Mouse (Mus musculus): ENCODE data around the gene Adamtsl1. TPM values are rescaled to one million over a fixed set of nuclear protein-coding genes. Genes with fewer than 3 reads are reported as not detected.

Gene Adamtsl1
- polyA plus RNA-seq, 1 experiment: 2.7 TPM

GRCm38 (mm10) chr4:86335861-86336415 lies 822.0 kb downstream of the Adamtsl1 start:
- Histone ChIP-seq H3K36me3 (ENCODE audit: control insufficient read depth, insufficient read depth) (no peaks in the 10 kb centered on the region), H3ac (ENCODE audit: control insufficient read depth, insufficient read length) (no peak overlapping the region), H3K4me3 (no peak overlapping the region), H3K27me3 (ENCODE audit: control insufficient read depth, insufficient read depth, insufficient read length) (no peaks in the 10 kb centered on the region), H3K4me2 (ENCODE audit: low read depth) (no peak overlapping the region), H3K79me2 (ENCODE audit: control insufficient read depth, insufficient read depth) (no peaks in the 10 kb centered on the region)
- TF ChIP-seq MYOD1 (IDR thresholded peaks at IDR 0.05; ENCODE audit: control insufficient read depth in 1 of 3, insufficient read length in 2 of 3, low read depth in 2 of 3) (no peak), POLR2AphosphoS2 (IDR thresholded peaks at IDR 0.05; ENCODE audit: insufficient read length, low read depth) (no peak), USF1 (IDR thresholded peaks at IDR 0.05; ENCODE audit: low read depth) (no peak), TCF3 (IDR thresholded peaks at IDR 0.05; ENCODE audit: insufficient read length, low read depth) (no peak), MYOG (IDR thresholded peaks at IDR 0.05; ENCODE audit: control insufficient read depth in 1 of 3, insufficient read depth in 1 of 3, insufficient read length in 2 of 3, low read depth in 2 of 3) (no peak)

GRCm38 (mm10) chr4:86337216-86337765 lies 823.3 kb downstream of the Adamtsl1 start:
- H3K36me3 ChIP-seq (ENCODE audit: control insufficient read depth, insufficient read depth): no peaks in the 10 kb centered on the region
- H3K4me3 ChIP-seq: no peak overlapping the region
- H3K79me2 ChIP-seq (ENCODE audit: control insufficient read depth, insufficient read depth): no peaks in the 10 kb centered on the region
- H3K4me2 ChIP-seq (ENCODE audit: low read depth): no peak overlapping the region
- H3K27me3 ChIP-seq (ENCODE audit: control insufficient read depth, insufficient read depth, insufficient read length): no peaks in the 10 kb centered on the region
- TF ChIP-seq TCF12 (IDR thresholded peaks at IDR 0.05; ENCODE audit: insufficient read depth, poor library complexity, severe bottlenecking): no peak
- no peak for TF ChIP-seq MYOD1 (IDR thresholded peaks at IDR 0.05; ENCODE audit: control insufficient read depth in 1 of 3, insufficient read length in 2 of 3, low read depth in 2 of 3)
- no peak for TF ChIP-seq POLR2AphosphoS2 (IDR thresholded peaks at IDR 0.05; ENCODE audit: insufficient read length, low read depth)
- no peak for TF ChIP-seq USF1 (IDR thresholded peaks at IDR 0.05; ENCODE audit: low read depth)
- no peak for TF ChIP-seq CEBPB (IDR thresholded peaks at IDR 0.05; ENCODE audit: insufficient read depth, poor library complexity, severe bottlenecking)
- no peak for TF ChIP-seq SRF (IDR thresholded peaks at IDR 0.05; ENCODE audit: control insufficient read depth, insufficient read length, low read depth)
- TF ChIP-seq POLR2A (IDR thresholded peaks at IDR 0.05; ENCODE audit: insufficient read length, low read depth): no peak
- no peak for TF ChIP-seq REST (IDR thresholded peaks at IDR 0.05; ENCODE audit: insufficient read depth, insufficient read length)
- TF ChIP-seq MYOG (IDR thresholded peaks at IDR 0.05; ENCODE audit: control insufficient read depth in 1 of 3, insufficient read depth in 1 of 3, insufficient read length in 2 of 3, low read depth in 2 of 3): no peak
- no peak for TF ChIP-seq MAX (IDR thresholded peaks at IDR 0.05; ENCODE audit: low read depth)
- TF ChIP-seq TCF3 (IDR thresholded peaks at IDR 0.05; ENCODE audit: insufficient read length, low read depth): no peak
- no peak for TF ChIP-seq E2F4 (IDR thresholded peaks at IDR 0.05; ENCODE audit: insufficient read depth)
- H3ac ChIP-seq (ENCODE audit: control insufficient read depth, insufficient read length): no peak overlapping the region

GRCm38 (mm10) chr4:86349341-86349740 lies 835.4 kb downstream of the Adamtsl1 start:
- no peaks in the 10 kb centered on the region for H3K27me3 ChIP-seq (ENCODE audit: control insufficient read depth, insufficient read depth, insufficient read length)
- no peak overlapping the region for H3K4me3 ChIP-seq
- H3ac ChIP-seq (ENCODE audit: control insufficient read depth, insufficient read length): no peak overlapping the region
- no peaks in the 10 kb centered on the region for H3K79me2 ChIP-seq (ENCODE audit: control insufficient read depth, insufficient read depth)
- TF ChIP-seq TCF3 (IDR thresholded peaks at IDR 0.05; ENCODE audit: insufficient read length, low read depth): no peak
- TF ChIP-seq POLR2A (IDR thresholded peaks at IDR 0.05; ENCODE audit: insufficient read length, low read depth): no peak
- no peak for TF ChIP-seq E2F4 (IDR thresholded peaks at IDR 0.05; ENCODE audit: insufficient read depth)
- TF ChIP-seq TCF12 (IDR thresholded peaks at IDR 0.05; ENCODE audit: insufficient read depth, poor library complexity, severe bottlenecking): no peak
- H3K4me2 ChIP-seq (ENCODE audit: low read depth): no peak overlapping the region
- no peaks in the 10 kb centered on the region for H3K36me3 ChIP-seq (ENCODE audit: control insufficient read depth, insufficient read depth)

GRCm38 (mm10) chr4:86352121-86352520 lies 838.1 kb downstream of the Adamtsl1 start:
- TF ChIP-seq CEBPB (IDR thresholded peaks at IDR 0.05; ENCODE audit: insufficient read depth, poor library complexity, severe bottlenecking) (no peak), MYOG (IDR thresholded peaks at IDR 0.05; ENCODE audit: control insufficient read depth in 1 of 3, insufficient read depth in 1 of 3, insufficient read length in 2 of 3, low read depth in 2 of 3) (no peak), MAX (IDR thresholded peaks at IDR 0.05; ENCODE audit: low read depth) (no peak), E2F4 (IDR thresholded peaks at IDR 0.05; ENCODE audit: insufficient read depth) (no peak), MYOD1 (IDR thresholded peaks at IDR 0.05; ENCODE audit: control insufficient read depth in 1 of 3, insufficient read length in 2 of 3, low read depth in 2 of 3) (no peak), REST (IDR thresholded peaks at IDR 0.05; ENCODE audit: insufficient read depth, insufficient read length) (no peak), POLR2A (IDR thresholded peaks at IDR 0.05; ENCODE audit: insufficient read length, low read depth) (no peak), TCF3 (IDR thresholded peaks at IDR 0.05; ENCODE audit: insufficient read length, low read depth) (no peak), SRF (IDR thresholded peaks at IDR 0.05; ENCODE audit: control insufficient read depth, insufficient read length, low read depth) (no peak), TCF12 (IDR thresholded peaks at IDR 0.05; ENCODE audit: insufficient read depth, poor library complexity, severe bottlenecking) (no peak), USF1 (IDR thresholded peaks at IDR 0.05; ENCODE audit: low read depth) (no peak), POLR2AphosphoS2 (IDR thresholded peaks at IDR 0.05; ENCODE audit: insufficient read length, low read depth) (no peak)
- Histone ChIP-seq H3K36me3 (ENCODE audit: control insufficient read depth, insufficient read depth) (no peaks in the 10 kb centered on the region), H3K27me3 (ENCODE audit: control insufficient read depth, insufficient read depth, insufficient read length) (no peaks in the 10 kb centered on the region), H3K4me3 (no peak overlapping the region), H3ac (ENCODE audit: control insufficient read depth, insufficient read length) (no peak overlapping the region), H3K4me2 (ENCODE audit: low read depth) (no peak overlapping the region), H3K79me2 (ENCODE audit: control insufficient read depth, insufficient read depth) (no peaks in the 10 kb centered on the region)

GRCm38 (mm10) chr4:86353550-86353949 lies 839.6 kb downstream of the Adamtsl1 start:
- Histone ChIP-seq H3K79me2 (ENCODE audit: control insufficient read depth, insufficient read depth) (no peaks in the 10 kb centered on the region), H3K4me3 (no peak overlapping the region), H3K27me3 (ENCODE audit: control insufficient read depth, insufficient read depth, insufficient read length) (no peaks in the 10 kb centered on the region), H3ac (ENCODE audit: control insufficient read depth, insufficient read length) (no peak overlapping the region), H3K36me3 (ENCODE audit: control insufficient read depth, insufficient read depth) (no peaks in the 10 kb centered on the region), H3K4me2 (ENCODE audit: low read depth) (no peak overlapping the region)
- TF ChIP-seq REST (IDR thresholded peaks at IDR 0.05; ENCODE audit: insufficient read depth, insufficient read length): no peak
- TF ChIP-seq CEBPB (IDR thresholded peaks at IDR 0.05; ENCODE audit: insufficient read depth, poor library complexity, severe bottlenecking): no peak
- TF ChIP-seq E2F4 (IDR thresholded peaks at IDR 0.05; ENCODE audit: insufficient read depth): no peak
- TF ChIP-seq TCF3 (IDR thresholded peaks at IDR 0.05; ENCODE audit: insufficient read length, low read depth): no peak
- no peak for TF ChIP-seq MAX (IDR thresholded peaks at IDR 0.05; ENCODE audit: low read depth)
- TF ChIP-seq POLR2A (IDR thresholded peaks at IDR 0.05; ENCODE audit: insufficient read length, low read depth): no peak
- no peak for TF ChIP-seq POLR2AphosphoS2 (IDR thresholded peaks at IDR 0.05; ENCODE audit: insufficient read length, low read depth)
- no peak for TF ChIP-seq SRF (IDR thresholded peaks at IDR 0.05; ENCODE audit: control insufficient read depth, insufficient read length, low read depth)
- TF ChIP-seq USF1 (IDR thresholded peaks at IDR 0.05; ENCODE audit: low read depth): no peak
- no peak for TF ChIP-seq MYOD1 (IDR thresholded peaks at IDR 0.05; ENCODE audit: control insufficient read depth in 1 of 3, insufficient read length in 2 of 3, low read depth in 2 of 3)

Measured in myocyte (in vitro differentiated cells).